Mouse (Mus musculus) forebrain, postnatal 0 days (tissue): ENCODE measurements at regions not wholly inside any gene's neighbourhood (a gene's known extent, or its start where the extent isn't known, plus 50 kb on each side); places are given as distances from the start of the nearest gene placed in this dataset.

ENCODE experiments used
- ATAC-seq: fragments of 200-750 bp; cut with Nextera tagmentation; 2 replicates; pipeline ENCODE4 v1.8.0; 2017; ENCODE audit warnings: mild to moderate bottlenecking, moderate library complexity
- DNase-seq: peaks from one replicate; pipeline ENCODE4 v3.0.0-alpha.2; 2015
- H3K27ac ChIP-seq: fragments of 300-500 bp; sonication (generic); 2 replicates; pipeline ENCODE4 v1.5.1; 2014; ENCODE audit warnings: low read depth, mild to moderate bottlenecking, antibody characterized with exemption, low read length, moderate library complexity, mixed read lengths
- H3K27me3 ChIP-seq: fragments of 300-500 bp; sonication (generic); 2 replicates; pipeline ENCODE4 v1.6.1; 2014; ENCODE audit warnings: mild to moderate bottlenecking, low read length, mixed read lengths; ENCODE audit not compliant: insufficient read depth
- H3K36me3 ChIP-seq: fragments of 300-500 bp; sonication (generic); 2 replicates; pipeline ENCODE4 v1.6.1; 2014; ENCODE audit warnings: mild to moderate bottlenecking, moderate library complexity; ENCODE audit not compliant: insufficient read depth
- H3K4me1 ChIP-seq: fragments of 300-500 bp; sonication (generic); 2 replicates; pipeline ENCODE4 v1.6.1; 2014; ENCODE audit warnings: antibody characterized with exemption; ENCODE audit not compliant: insufficient read depth
- H3K4me2 ChIP-seq: fragments of 300-500 bp; sonication (generic); 2 replicates; pipeline ENCODE4 v1.6.1; 2014; ENCODE audit warnings: low read depth, mild to moderate bottlenecking, moderate library complexity
- H3K4me3 ChIP-seq: fragments of 300-500 bp; sonication (generic); 2 replicates; pipeline ENCODE4 v1.5.1; 2014; ENCODE audit warnings: low read depth, low read length, mixed read lengths
- H3K9ac ChIP-seq: fragments of 300-500 bp; sonication (generic); 2 replicates; pipeline ENCODE4 v1.6.1; 2014; ENCODE audit warnings: mild to moderate bottlenecking
- H3K9me3 ChIP-seq: fragments of 300-500 bp; sonication (generic); 2 replicates; pipeline ENCODE4 v1.6.1; 2016; ENCODE audit warnings: low read length
- CTCF ChIP-seq: sonication (generic); IDR thresholded peaks from 2 replicates; pipeline ENCODE4 v1.5.1; 2016; ENCODE audit warnings: antibody characterized with exemption, control low read depth, low read depth
- WGBS: fragments of 180-500 bp; shearing (Covaris S2); extraction: QIAGEN DNeasy Blood & Tissue Kit; methylation state at CpG from one replicate; pipeline ENCODE4 v1.1.7; 2014; 5-methylcytosine and 5-hydroxymethylcytosine counted together

GRCm38 (mm10) chr16:30790551-30791001 is 191.1 kb downstream of the Fam43a start:
- H3K9ac ChIP-seq, result no peak overlapping the region
- peak overlapping the region; percentile 9; the same call in 1 of the 2 replicates for H3K27ac ChIP-seq
- 9% methylated on average over 4 of the region's 4 CpGs for WGBS
- DNase-seq, result peak; percentile 26
- TF ChIP-seq CTCF, result no peak
- no peaks in the 10 kb centered on the region for H3K27me3 ChIP-seq
- no peaks in the 10 kb centered on the region for H3K36me3 ChIP-seq
- peaks cover 12% of the 10 kb centered on the region; the same call in 1 of the 2 replicates for H3K4me1 ChIP-seq
- H3K4me3 ChIP-seq, result no peak overlapping the region
- no peak overlapping the region for H3K4me2 ChIP-seq
- H3K9me3 ChIP-seq, result no peaks in the 10 kb centered on the region
- ATAC-seq, result peak; percentile 81

GRCm38 (mm10) chr16:30791048-30791855 is 191.7 kb downstream of the Fam43a start:
- TF ChIP-seq CTCF, result no peak
- 76% methylated on average over 10 of the region's 10 CpGs for WGBS

GRCm38 (mm10) chr16:30792738-30793377 is 193.3 kb downstream of the Fam43a start:
- ATAC-seq (peak; percentile 33; the same call in 1 of the 2 replicates), DNase-seq (peak; percentile 82)
- no peak for TF ChIP-seq CTCF
- Histone ChIP-seq H3K4me3 (no peak overlapping the region), H3K27ac (no peak overlapping the region), H3K4me1 (peaks cover 12% of the 10 kb centered on the region; the same call in 1 of the 2 replicates), H3K4me2 (no peak overlapping the region), H3K9ac (no peak overlapping the region), H3K27me3 (no peaks in the 10 kb centered on the region), H3K36me3 (no peaks in the 10 kb centered on the region), H3K9me3 (no peaks in the 10 kb centered on the region)
- WGBS, result 53% methylated on average over 11 of the region's 11 CpGs

More at GRCm38 (mm10) chr16:30791048-30791855, 191.7 kb downstream of the Fam43a start:
- Histone ChIP-seq H3K36me3 (no peaks in the 10 kb centered on the region), H3K4me2 (no peak overlapping the region), H3K9ac (no peak overlapping the region), H3K9me3 (no peaks in the 10 kb centered on the region), H3K27ac (no peak overlapping the region), H3K4me1 (peaks cover 12% of the 10 kb centered on the region; the same call in 1 of the 2 replicates), H3K27me3 (no peaks in the 10 kb centered on the region), H3K4me3 (no peak overlapping the region)
- DNase-seq (no peak), ATAC-seq (no peak)

GRCm38 (mm10) chr16:30793378-30793753 is 193.8 kb downstream of the Fam43a start:
- no peak overlapping the region for H3K9ac ChIP-seq
- no peak overlapping the region for H3K4me2 ChIP-seq
- no peaks in the 10 kb centered on the region for H3K27me3 ChIP-seq
- WGBS, result 29% methylated on average over 9 of the region's 9 CpGs
- H3K4me1 ChIP-seq, result peaks cover 12% of the 10 kb centered on the region; the same call in 1 of the 2 replicates
- 0 out of 2 replicates have a peak, but pooled peaks have one; percentile 12 for ATAC-seq
- no peaks in the 10 kb centered on the region for H3K9me3 ChIP-seq
- no peaks in the 10 kb centered on the region for H3K36me3 ChIP-seq
- H3K27ac ChIP-seq, result no peak overlapping the region
- no peak for TF ChIP-seq CTCF
- no peak for DNase-seq
- no peak overlapping the region for H3K4me3 ChIP-seq

GRCm38 (mm10) chr16:30793856-30794255 is 194.3 kb downstream of the Fam43a start:
- Histone ChIP-seq H3K27ac (no peak overlapping the region), H3K9ac (no peak overlapping the region), H3K9me3 (no peaks in the 10 kb centered on the region), H3K4me2 (no peak overlapping the region), H3K4me3 (no peak overlapping the region), H3K4me1 (peaks cover 12% of the 10 kb centered on the region; the same call in 1 of the 2 replicates), H3K36me3 (no peaks in the 10 kb centered on the region), H3K27me3 (no peaks in the 10 kb centered on the region)
- DNase-seq (no peak), ATAC-seq (no peak)
- 90% methylated on average over 3 of the region's 3 CpGs for WGBS
- no peak for TF ChIP-seq CTCF

GRCm38 (mm10) chr16:30795501-30795904 is 196.0 kb downstream of the Fam43a start:
- no peak for TF ChIP-seq CTCF
- Histone ChIP-seq H3K36me3 (no peaks in the 10 kb centered on the region), H3K27me3 (no peaks in the 10 kb centered on the region), H3K9me3 (no peaks in the 10 kb centered on the region), H3K27ac (no peak overlapping the region), H3K4me2 (no peak overlapping the region), H3K4me3 (no peak overlapping the region), H3K9ac (no peak overlapping the region), H3K4me1 (peaks cover 12% of the 10 kb centered on the region; the same call in 1 of the 2 replicates)
- no peak for ATAC-seq
- no peak for DNase-seq
- WGBS, result 86% methylated on average over 5 of the region's 5 CpGs

- Histone ChIP-seq H3K36me3 (no peaks in the 10 kb centered on the region), H3K9me3 (no peaks in the 10 kb centered on the region), H3K9ac (no peak overlapping the region), H3K4me2 (no peak overlapping the region), H3K4me1 (peaks cover 8% of the 10 kb centered on the region; the same call in 1 of the 2 replicates), H3K27ac (no peak overlapping the region), H3K4me3 (no peak overlapping the region), H3K27me3 (no peaks in the 10 kb centered on the region)
- ATAC-seq (no peak), DNase-seq (no peak)
- TF ChIP-seq CTCF, result no peak
- WGBS, result 93% methylated on average over 6 of the region's 6 CpGs
Measured at GRCm38 (mm10) chr16:30796103-30796502, 196.6 kb downstream of the Fam43a start.
